Mouse (Mus musculus): ENCODE measurements at regions not wholly inside any gene's neighbourhood (a gene's known extent, or its start where the extent isn't known, plus 50 kb on each side); places are given as distances from the start of the nearest gene placed in this dataset.

- no peak for TF ChIP-seq CTCF (IDR thresholded peaks at IDR 0.05; ENCODE audit: extremely low read depth, insufficient read length, insufficient replicate concordance, low read depth, low read length)
- TF ChIP-seq POLR2A (IDR thresholded peaks at IDR 0.05; ENCODE audit: low read depth, low read length), result no peak
- no peaks in the 10 kb centered on the region for H3K36me3 ChIP-seq (ENCODE audit: control insufficient read depth, insufficient read depth, low read length)
- WGBS, result 73% methylated on average over 5 of the region's 5 CpGs
- no peak overlapping the region for H3K4me3 ChIP-seq (ENCODE audit: low read depth, low read length)
- no peaks in the 10 kb centered on the region for H3K27me3 ChIP-seq (ENCODE audit: control insufficient read depth, insufficient read depth, low read length)
- no peak overlapping the region for H3K27ac ChIP-seq (ENCODE audit: insufficient read depth, low read depth, low read length)
- H3K4me1 ChIP-seq (ENCODE audit: control insufficient read depth, insufficient read depth, insufficient read length, low read length), result no peaks in the 10 kb centered on the region
Measured at GRCm38 (mm10) chr15:88361351-88361750, 238.8 kb upstream of the Zdhhc25 start.

- no peak for TF ChIP-seq CTCF (IDR thresholded peaks at IDR 0.05; ENCODE audit: extremely low read depth, insufficient read length, insufficient replicate concordance, low read depth, low read length)
- no peak for TF ChIP-seq POLR2A (IDR thresholded peaks at IDR 0.05; ENCODE audit: low read depth, low read length)
- Histone ChIP-seq H3K36me3 (ENCODE audit: control insufficient read depth, insufficient read depth, low read length) (no peaks in the 10 kb centered on the region), H3K27ac (ENCODE audit: insufficient read depth, low read depth, low read length) (no peak overlapping the region), H3K27me3 (ENCODE audit: control insufficient read depth, insufficient read depth, low read length) (no peaks in the 10 kb centered on the region), H3K4me1 (ENCODE audit: control insufficient read depth, insufficient read depth, insufficient read length, low read length) (no peaks in the 10 kb centered on the region), H3K4me3 (ENCODE audit: low read depth, low read length) (no peak overlapping the region)
- WGBS, result 26% methylated on average over 6 of the region's 6 CpGs
Measured at GRCm38 (mm10) chr15:88362966-88363365, 237.1 kb upstream of the Zdhhc25 start.

GRCm38 (mm10) chr15:88370366-88370765 lies 229.7 kb upstream of the Zdhhc25 start:
- WGBS, result 76% methylated on average over 5 of the region's 5 CpGs
- TF ChIP-seq CTCF (IDR thresholded peaks at IDR 0.05; ENCODE audit: extremely low read depth, insufficient read length, insufficient replicate concordance, low read depth, low read length) (no peak), POLR2A (IDR thresholded peaks at IDR 0.05; ENCODE audit: low read depth, low read length) (no peak)

GRCm38 (mm10) chr15:88372039-88372438 lies 228.1 kb upstream of the Zdhhc25 start:
- Histone ChIP-seq H3K36me3 (ENCODE audit: control insufficient read depth, insufficient read depth, low read length) (no peaks in the 10 kb centered on the region), H3K27ac (ENCODE audit: insufficient read depth, low read depth, low read length) (no peak overlapping the region), H3K27me3 (ENCODE audit: control insufficient read depth, insufficient read depth, low read length) (no peaks in the 10 kb centered on the region), H3K4me1 (ENCODE audit: control insufficient read depth, insufficient read depth, insufficient read length, low read length) (no peaks in the 10 kb centered on the region), H3K4me3 (ENCODE audit: low read depth, low read length) (no peak overlapping the region)
- TF ChIP-seq POLR2A (IDR thresholded peaks at IDR 0.05; ENCODE audit: low read depth, low read length) (no peak), CTCF (IDR thresholded peaks at IDR 0.05; ENCODE audit: extremely low read depth, insufficient read length, insufficient replicate concordance, low read depth, low read length) (no peak)
- WGBS, result 72% methylated on average over 8 of the region's 8 CpGs

More at GRCm38 (mm10) chr15:88370366-88370765, 229.7 kb upstream of the Zdhhc25 start:
- Histone ChIP-seq H3K27ac (ENCODE audit: insufficient read depth, low read depth, low read length) (no peak overlapping the region), H3K4me3 (ENCODE audit: low read depth, low read length) (no peak overlapping the region), H3K27me3 (ENCODE audit: control insufficient read depth, insufficient read depth, low read length) (no peaks in the 10 kb centered on the region), H3K4me1 (ENCODE audit: control insufficient read depth, insufficient read depth, insufficient read length, low read length) (no peaks in the 10 kb centered on the region), H3K36me3 (ENCODE audit: control insufficient read depth, insufficient read depth, low read length) (no peaks in the 10 kb centered on the region)

- Histone ChIP-seq H3K4me1 (ENCODE audit: control insufficient read depth, insufficient read depth, insufficient read length, low read length) (no peaks in the 10 kb centered on the region), H3K36me3 (ENCODE audit: control insufficient read depth, insufficient read depth, low read length) (no peaks in the 10 kb centered on the region), H3K27ac (ENCODE audit: insufficient read depth, low read depth, low read length) (no peak overlapping the region), H3K27me3 (ENCODE audit: control insufficient read depth, insufficient read depth, low read length) (no peaks in the 10 kb centered on the region), H3K4me3 (ENCODE audit: low read depth, low read length) (no peak overlapping the region)
- WGBS, result 66% methylated on average over 6 of the region's 6 CpGs
- TF ChIP-seq CTCF (IDR thresholded peaks at IDR 0.05; ENCODE audit: extremely low read depth, insufficient read length, insufficient replicate concordance, low read depth, low read length) (no peak), POLR2A (IDR thresholded peaks at IDR 0.05; ENCODE audit: low read depth, low read length) (no peak)
Measured at GRCm38 (mm10) chr15:88373923-88374322, 226.2 kb upstream of the Zdhhc25 start.

- Histone ChIP-seq H3K36me3 (ENCODE audit: control insufficient read depth, insufficient read depth, low read length) (no peaks in the 10 kb centered on the region), H3K27ac (ENCODE audit: insufficient read depth, low read depth, low read length) (no peak overlapping the region), H3K27me3 (ENCODE audit: control insufficient read depth, insufficient read depth, low read length) (no peaks in the 10 kb centered on the region), H3K4me1 (ENCODE audit: control insufficient read depth, insufficient read depth, insufficient read length, low read length) (no peaks in the 10 kb centered on the region), H3K4me3 (ENCODE audit: low read depth, low read length) (no peak overlapping the region)
- 71% methylated on average over 7 of the region's 7 CpGs for WGBS
- TF ChIP-seq POLR2A (IDR thresholded peaks at IDR 0.05; ENCODE audit: low read depth, low read length) (no peak), CTCF (IDR thresholded peaks at IDR 0.05; ENCODE audit: extremely low read depth, insufficient read length, insufficient replicate concordance, low read depth, low read length) (no peak)
Measured at GRCm38 (mm10) chr15:88379342-88379741, 220.8 kb upstream of the Zdhhc25 start.

DNA sequence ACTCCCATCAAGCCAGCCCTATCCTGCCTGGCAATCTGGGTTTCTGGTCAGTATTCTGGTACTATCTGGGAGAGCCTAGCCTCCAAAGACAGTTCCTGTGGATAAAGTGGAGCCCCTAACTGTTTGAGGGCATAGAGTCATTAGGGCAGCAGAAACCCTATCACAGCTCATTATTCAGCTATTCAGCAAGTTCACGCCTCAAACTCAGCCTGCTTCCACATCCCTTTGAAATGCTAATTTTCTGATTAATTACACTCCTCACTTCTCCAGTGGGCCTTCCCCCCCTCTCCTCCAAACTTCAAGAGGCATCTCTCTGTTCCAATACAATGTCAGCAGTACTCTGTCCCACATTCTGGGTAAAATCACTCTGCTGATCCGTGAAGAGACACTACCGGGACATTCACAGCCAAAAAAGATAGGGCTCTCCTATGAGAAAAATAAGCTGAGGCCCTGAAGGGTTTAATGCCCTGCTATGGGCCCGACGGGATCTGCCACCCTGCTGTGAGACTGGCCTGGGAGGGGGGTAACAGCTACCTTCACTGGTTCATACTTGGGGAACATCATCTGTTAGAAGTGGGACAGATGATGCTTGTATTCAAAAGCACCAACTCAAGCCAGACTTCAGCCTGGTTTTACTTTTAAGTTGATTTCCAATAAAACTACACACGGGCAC lies 220.0 kb upstream of the Zdhhc25 start:
- Histone ChIP-seq H3K27ac (ENCODE audit: insufficient read depth, low read depth, low read length) (no peak overlapping the region), H3K27me3 (ENCODE audit: control insufficient read depth, insufficient read depth, low read length) (no peaks in the 10 kb centered on the region), H3K4me3 (ENCODE audit: low read depth, low read length) (no peak overlapping the region), H3K4me1 (ENCODE audit: control insufficient read depth, insufficient read depth, insufficient read length, low read length) (no peaks in the 10 kb centered on the region), H3K36me3 (ENCODE audit: control insufficient read depth, insufficient read depth, low read length) (no peaks in the 10 kb centered on the region)
- no peak for TF ChIP-seq CTCF (IDR thresholded peaks at IDR 0.05; ENCODE audit: extremely low read depth, insufficient read length, insufficient replicate concordance, low read depth, low read length)
- TF ChIP-seq POLR2A (IDR thresholded peaks at IDR 0.05; ENCODE audit: low read depth, low read length), result no peak
- 36% methylated on average over 6 of the region's 6 CpGs for WGBS

Measured in small intestine, adult 2 months (tissue).